Mouse (Mus musculus) T-helper 2 cell (primary cell): ENCODE results near the gene Cdan1.

ENCODE experiments used
- in situ Hi-C: fragments of 300-600 bp; cut with MboI, MseI; formaldehyde crosslinking; loops from one replicate; pipeline ENCODE4 v1.15.1; 2025; ENCODE audit warnings: high pct_unique_total_duplicates

The Cdan1 gene

DNA sequence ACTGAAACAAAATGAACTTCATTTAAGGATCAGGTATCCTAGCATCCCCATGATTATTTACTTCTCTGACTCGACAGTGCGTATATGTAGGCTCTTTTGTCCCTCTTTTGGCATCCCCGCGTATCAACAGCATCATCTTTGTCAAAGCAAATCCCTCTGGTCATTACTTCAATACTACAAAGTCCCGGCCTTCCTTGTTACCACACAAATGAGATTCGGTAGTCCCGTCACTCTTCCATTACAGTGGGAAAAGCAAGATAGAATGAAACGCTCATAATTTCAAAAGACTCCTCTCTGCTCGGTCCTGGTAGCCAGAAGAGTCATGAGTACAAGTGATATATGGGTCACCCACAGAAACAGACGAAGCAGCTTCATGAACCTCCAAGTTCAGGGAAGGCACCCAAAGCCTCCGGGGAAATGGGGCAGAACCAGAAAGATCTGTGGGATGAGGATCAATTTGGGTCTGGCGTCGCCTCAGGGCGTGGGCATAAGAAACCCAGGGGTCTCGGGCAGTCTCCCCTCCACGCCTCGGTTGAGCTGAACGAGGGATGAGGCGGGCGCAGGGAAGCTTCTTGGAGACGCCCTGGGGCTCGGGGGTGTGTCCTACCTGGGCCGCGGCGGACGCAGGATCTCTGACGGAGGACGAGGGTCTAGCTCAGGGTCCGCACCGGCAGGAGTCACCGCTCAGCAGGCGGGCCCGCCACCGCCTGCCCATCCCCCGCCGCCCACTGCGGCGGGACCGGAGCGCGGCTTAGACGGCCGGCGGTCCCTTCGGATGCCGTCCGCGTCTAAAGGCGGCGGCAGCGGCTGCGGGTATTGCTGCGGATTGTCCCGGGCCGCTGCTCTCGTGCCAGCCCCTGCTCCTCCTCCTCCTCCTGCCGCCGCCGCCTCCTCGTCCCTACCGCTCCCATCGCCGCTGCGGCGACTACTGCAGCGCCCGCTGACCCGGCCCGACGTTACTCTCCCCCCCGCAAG is at the start of gene Cdan1:
TSS of gene Cdan1 (minus strand) at position 680 of the 975 bp plus-strand sequence.
- in situ Hi-C loops, result no loop called here

DNA sequence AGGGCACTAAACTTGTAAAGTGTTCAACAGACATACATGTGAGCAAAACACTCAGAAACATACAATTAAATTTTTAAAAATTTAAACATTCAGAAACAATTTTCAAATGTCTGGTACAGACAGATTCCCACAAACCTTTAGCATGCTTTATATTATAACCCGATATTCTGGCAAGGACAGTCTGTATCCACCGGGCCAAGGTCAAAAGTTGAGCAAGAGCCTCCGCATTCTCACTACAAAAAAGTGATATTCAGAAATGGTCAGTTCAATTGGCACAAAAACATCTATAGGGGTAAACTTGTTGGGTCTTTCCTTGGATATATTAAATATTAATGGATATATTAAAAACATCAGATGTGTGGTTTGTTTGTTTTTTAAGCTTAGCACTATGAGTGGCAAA is 46.4 kb upstream of the Cdan1 start:
- in situ Hi-C loops, result no loop called here

DNA sequence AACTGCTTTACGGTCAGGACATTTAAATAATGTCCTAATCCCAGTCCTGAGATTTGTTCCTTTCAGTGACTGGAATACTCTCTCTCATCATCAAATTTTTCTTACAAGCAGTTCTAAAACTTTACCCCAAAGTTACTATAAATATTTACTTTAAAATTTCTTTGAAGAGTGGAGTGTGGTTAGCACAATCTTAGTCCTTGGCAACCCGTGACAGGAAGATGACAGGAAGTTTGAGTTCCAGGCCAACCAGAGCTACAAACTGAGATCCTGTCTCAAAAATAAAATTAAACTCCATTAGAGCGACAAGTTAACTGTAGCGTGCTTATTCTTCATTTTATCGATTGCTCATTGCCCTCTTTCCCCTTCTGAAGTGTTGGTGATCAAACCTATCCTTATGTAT is 37.7 kb upstream of the Cdan1 start:
- in situ Hi-C loops, result no loop called here

DNA sequence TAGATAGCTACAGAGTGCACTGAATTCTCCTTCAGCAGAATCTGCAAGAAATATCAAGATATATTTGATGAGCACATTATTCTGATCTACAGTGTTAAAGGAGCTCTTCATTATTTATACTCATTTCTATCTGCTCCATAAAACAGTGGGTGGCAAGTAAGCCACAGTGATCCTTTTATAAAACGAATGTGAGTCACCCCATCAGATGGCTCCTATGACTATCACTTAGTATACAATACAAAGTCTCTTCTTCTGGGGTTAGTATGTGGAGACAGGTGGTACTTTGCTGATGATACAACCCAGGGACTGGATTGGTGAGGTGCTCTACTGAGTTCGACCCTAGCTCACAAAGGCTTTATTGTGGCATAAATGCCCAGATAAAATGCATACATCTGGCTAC is 23.3 kb upstream of the Cdan1 start:
- in situ Hi-C loops, result loop anchor here (10.0 kb wide), 1 partner anchor 312 kb away; no protein-coding TSS in a partner anchor

DNA sequence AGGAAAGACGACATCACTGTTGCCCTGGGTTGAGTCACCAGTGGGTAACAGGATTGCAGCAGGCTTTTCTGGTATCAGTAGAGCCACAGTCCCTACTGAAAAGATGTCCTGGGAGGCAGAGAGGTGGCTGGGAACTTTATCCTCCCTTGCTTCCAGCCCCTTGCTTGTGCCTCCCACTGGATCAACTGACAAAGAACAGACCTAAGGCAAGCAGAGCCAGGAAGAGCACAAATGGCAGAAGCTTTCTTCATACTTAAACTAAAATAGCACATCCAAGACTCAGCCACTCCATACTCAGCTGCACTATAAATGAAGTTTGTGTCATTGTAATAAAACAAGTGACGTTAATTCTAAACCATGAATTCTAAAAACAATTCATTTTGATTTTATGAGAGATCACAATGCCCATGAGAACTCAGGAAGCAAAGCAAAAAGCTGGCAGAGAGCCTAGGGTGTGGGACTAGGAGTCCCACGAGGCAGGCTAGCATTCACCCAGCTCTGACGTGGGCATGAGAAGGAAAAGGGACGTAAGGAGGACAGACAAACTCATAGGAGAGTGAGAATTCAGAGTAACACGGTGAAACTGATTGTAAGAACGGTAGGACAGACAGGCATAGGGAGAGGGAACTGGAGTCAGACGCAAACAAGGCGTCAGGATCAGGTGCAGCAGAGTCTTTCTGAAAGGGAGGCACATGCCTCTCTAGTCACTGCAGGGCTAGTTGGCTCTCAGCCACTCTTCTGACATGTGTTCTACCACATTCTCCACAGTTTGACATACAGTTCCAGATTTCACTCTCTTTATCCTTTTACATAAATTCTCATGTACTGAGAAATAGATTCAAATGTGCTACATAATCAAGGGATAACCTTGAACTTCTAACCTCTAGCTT is 21.8 kb upstream of the Cdan1 start:
- in situ Hi-C loops, result loop anchor here (10.0 kb wide), 1 partner anchor 313 kb away; no protein-coding TSS in a partner anchor

DNA sequence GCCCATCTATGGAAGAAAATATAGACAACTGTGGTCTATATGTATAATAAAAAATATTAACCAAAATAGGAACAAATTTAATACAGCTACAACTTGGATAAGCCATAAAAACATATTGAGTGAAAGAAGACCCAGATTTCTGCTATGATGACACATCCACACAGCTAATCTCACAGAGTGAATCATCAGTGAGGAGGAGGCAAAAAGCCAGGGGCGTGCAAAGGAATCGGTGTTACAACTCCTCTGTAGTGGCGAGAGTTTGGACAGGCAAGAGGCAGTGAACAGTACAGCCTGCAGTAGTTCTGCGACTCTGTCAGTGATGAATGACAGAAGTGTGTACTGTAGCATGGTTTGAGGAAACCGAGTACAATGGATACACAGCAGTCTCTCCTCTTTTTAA is 17.4 kb upstream of the Cdan1 start:
- in situ Hi-C loops, result no loop called here

DNA sequence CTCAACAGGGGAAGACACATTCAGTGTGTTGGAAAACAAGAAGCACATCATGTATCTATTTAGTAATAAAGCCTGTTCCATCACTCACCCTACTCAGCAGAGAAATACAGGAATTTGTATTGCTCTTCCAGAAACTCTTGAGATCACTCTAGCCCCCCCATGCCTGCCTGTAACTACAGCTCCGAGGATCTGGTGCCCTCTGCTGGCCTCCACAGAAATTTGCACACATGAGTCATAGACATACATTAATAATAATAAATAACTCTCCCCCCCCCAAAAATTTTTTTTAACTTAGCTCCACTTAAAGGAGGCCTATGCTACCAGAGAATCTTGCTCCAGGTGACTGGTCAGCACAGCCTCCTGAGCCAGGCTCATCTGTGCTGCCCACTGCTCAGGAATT is 16.6 kb upstream of the Cdan1 start:
- in situ Hi-C loops, result no loop called here

DNA sequence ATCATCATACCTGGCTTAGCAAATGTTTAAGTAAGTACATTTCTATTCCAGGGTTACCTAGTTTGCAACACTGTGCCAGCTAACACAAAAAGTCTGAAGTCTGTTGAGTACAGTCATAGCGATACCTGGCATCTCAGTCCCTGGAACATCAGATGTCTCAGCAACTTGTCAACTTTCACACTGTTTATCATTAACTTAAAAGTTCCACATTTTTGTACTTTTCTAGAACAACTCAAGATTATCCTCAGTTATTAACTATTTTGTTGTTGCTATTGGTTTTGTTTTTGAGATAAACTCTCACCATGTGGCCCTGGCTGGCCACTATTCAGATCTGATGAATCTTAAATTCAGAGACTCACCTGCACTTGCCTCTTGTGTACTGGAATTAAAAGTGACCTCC is 13.5 kb upstream of the Cdan1 start:
- in situ Hi-C loops, result no loop called here

DNA sequence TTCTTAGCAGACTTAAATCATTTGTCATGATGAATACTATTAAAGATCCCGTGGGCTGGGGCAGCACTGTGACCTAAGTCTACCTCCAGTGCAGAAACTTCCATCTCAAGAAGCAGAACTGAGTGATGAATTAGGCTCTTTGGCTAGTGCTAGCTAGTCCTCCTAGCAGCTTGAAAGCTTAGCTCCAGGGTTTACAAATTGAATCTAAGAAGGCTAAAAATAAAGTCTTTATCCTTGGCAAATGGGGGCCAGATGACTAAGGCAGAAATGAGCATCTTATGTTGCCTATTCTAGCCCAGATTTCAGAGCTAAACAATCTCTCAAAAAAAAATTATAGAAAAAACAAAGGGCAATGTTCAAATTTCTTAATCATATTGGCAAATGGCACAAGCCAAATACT is 10.8 kb upstream of the Cdan1 start:
- in situ Hi-C loops, result no loop called here

DNA sequence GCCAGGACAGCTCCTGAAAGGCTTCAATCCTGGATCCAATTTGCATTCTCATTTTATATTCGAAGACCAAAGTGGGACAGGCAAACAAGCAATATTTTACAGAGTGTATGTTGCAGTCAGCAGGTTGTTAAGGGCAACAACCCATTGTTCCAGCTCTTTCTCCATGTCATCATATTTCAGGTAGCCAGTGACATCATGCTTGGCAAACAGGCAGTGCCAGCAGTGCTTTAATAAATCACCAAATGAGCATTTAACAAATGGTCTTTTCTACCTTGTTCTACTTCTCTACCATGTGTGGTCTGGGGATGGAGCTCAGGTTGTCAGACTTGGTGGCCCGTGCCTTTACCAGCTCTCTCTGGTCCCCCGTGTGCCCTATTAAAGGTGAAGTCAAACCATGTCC is 8.2 kb upstream of the Cdan1 start:
- in situ Hi-C loops, result no loop called here

DNA sequence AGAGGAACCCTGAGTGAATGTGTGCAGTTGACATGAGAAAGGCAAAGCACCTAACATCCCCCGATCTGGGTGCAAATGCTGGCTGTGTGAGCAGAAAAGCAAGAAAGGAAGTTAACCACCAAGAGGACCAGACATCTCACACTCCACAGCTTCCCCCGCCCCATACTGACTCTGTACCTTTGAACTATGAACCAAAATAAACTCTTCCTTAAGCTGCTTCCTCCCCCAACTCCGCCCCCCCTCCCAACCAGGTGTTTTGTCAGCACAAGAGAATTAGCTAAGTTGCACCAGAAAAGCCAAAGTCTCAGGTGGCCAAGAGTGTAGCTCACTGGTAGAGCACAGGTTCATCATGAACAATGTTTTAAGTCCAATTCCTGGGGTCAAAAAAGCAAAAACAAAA is 3.2 kb upstream of the Cdan1 start:
- in situ Hi-C loops, result no loop called here

DNA sequence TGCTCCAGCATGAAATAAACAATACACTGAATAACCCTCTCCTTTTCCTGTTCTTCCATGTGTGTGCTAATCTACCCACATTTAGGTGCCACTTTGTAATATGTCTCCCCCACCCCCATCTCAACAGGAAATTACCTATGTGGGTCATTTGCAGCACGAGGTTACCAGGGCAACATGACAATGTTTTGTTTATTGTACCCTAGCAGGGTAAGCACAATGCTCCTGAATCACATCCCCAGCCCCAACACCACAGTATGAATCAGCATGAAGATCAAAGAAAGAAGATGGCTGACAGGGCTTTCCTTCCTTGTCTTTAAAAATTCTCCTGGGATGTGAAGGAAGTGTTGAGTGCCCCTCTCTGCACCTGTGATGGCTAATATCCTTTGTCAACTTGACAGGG is 2.7 kb upstream of the Cdan1 start:
- in situ Hi-C loops, result no loop called here

DNA sequence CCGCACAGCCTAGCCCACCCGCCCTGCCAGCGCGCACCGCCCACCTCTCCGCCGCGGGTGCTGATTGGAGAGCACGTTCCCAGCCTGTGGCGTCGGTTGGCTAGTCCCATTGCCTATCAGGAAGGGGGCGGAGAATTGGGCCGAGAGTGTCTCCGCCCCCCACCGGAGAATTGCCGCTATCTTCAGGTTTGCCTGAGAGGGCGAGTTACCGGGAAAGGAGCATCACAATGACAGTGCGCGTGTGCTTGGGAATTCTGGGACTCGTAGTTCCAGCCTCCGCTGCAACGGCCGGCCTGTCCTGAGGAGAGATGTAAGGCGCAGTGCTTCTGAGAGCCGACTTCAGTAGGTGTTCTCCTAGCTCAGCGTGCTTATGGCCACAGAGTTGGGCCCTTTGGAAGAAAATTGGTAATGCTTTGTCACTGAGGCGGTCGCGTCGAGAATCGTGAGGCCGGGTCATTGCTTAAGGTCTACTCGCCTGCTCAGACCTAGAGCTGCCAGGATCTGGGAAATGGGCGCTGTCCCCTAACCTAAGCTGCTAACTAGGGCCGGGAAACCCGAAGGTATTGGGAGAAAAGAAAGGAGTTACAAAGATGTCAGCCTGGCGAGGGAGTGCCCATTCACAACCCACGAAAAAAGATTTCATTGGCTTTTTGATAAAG is 625 bp upstream of the Cdan1 start, which contains the start of gene Ttbk2:
TSS of gene Ttbk2 (minus strand) at position 181 of the 659 bp plus-strand sequence.
- in situ Hi-C loops, result no loop called here

DNA sequence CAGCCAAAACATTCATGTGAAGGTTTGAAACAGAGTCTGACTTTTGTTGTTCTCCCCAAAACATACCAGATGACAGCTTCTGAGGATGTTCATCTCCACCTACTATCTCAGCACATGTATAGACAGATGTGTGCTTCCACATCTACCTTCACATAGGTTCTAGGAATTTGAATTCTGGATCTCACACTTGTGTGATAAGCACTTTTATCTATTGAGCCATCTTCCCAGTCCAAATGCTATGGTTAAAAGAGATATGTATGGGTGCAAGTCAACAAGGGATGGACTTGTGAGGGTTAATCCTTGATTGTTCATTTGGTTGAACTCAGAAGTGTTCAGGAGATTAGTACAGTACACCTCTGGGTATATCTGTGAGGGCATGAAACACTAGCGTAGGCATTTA is 4.6 kb downstream of the Cdan1 start:
- in situ Hi-C loops, result no loop called here

DNA sequence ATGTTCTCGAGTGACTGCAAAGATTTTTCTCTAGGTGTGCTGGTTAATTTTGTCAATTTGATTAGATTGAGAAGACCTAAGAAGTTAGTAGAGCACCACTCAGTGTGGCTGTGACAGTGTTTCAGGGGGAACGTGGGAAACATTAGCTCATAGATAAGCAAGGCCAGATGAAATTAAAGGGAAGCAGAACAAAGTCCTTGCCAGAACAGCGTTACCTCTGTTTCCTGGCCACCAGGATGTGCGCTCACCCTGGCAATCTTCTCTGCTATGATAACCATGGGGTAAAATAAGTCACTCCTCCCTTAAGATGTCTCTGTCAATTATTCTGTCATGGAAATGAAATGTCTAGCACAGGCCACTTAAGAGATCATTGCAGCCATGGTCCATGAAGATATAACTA is 5.9 kb downstream of the Cdan1 start:
- in situ Hi-C loops, result no loop called here

DNA sequence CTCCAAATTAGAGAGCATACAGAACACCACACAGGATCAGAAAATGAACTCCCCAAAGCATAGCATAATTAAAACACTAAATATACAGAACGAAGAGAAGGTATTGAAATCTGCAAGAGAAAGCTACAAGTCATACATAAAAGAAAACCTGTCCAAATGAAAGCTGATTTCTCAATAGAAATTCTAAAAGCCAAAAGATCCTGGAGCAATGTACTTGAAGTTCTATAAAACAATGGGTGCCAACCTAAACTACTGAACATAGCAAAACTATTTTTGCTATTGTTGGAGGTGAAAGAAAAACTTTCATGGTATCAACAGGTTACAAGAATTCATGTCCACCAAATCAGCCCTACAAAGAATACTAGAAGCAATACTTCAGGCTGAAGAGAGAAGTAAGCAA is 8.7 kb downstream of the Cdan1 start:
- in situ Hi-C loops, result no loop called here

DNA sequence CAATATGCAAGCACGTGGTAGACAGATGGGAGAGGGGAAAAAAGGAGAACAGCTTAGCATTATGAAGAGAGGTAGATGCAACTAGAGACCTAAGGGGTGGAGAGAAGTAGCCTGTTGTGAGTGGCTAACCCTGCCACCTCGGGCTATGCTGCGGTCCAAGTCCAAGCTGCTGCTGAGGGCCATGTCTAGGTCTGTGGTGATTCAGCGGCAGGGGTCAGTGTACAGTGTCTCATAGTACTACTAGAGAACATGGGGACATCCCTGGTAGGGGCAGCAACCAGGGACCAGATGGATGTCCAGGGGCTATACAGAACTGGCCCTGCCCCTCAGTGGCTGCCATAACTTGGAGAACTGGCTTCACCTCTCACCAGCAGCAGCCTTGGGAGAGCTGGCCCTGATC is 14.8 kb downstream of the Cdan1 start:
- in situ Hi-C loops, result no loop called here

DNA sequence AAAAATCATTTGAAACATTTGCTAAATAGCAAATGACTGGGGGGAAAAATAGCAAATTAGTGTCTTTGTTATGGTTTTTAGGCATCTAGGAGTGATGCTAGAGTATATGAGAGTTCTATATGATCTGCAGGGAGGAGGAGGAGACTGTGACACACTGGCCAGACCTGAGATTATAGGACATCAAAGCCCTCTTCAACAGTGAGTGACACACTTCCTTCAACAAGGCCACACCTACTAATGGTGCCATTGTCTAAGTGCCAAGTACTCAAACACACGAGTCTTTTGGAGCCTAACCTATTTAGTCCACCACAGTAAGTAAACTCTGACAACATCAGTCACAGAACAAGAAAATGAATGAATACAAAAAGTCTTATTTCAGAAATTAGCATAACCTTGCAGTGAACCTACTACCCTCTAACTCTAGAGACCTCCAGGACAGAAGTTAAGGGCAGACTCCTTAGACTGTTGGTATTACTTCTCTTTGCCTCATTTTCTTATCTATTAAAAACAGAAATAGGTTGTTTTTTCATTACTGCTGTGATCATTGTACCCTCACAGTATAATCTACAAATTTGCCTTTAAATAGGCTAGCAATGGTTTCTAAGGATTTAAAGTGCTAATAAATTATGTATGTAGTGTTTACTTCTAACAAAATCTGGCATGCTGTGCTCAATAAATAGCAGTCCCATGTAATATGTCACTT is 22.8 kb downstream of the Cdan1 start:
- in situ Hi-C loops, result no loop called here

DNA sequence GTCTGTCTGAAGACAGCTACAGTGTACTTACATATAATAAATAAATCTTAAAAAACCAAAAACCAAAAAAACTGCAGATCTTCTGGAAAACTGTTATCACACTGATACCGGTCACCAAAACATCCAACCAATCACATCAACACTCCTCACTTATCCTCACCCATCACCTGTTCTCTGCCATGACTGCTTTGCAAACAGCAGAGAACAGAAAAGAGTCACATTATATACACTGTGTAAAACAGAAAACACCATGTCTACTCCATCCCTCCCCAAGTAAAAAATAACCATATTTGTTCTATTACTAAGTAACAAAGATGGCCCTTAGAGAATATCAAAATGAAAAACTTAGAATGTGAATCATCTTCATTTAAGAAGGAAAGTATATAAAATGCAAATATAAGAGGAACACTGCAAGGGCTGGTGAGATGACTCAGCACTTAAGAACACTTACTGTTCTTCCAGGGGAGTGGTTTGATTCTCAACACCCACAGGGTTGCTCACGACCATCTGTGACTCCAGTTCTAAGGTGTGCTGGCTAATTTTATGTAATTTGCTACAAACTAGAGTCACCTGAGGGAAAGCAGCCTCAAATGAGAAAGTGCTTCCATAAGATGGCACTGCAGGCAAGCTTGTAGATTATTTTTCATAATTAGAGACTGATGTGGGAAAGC is 79.5 kb downstream of the Cdan1 start:
- in situ Hi-C loops, result no loop called here

DNA sequence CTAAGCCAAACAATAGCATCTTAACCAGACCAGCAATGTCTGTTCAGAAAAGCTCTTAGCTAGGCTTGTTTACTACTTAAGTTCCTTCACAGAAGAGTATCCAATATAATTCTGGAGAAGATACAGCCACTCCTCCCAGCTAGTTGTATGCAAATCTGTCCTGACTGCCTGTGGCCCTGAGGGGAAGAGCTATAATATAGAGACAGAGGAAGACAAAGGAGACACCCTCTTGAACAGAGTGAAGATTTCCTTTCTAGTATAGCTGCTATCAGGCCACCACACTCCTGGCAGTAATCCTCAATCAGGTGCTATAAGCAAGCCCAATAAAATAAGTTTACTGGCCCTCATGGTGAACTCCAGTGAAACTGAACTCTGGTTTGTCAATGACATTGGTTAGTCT is 88.0 kb downstream of the Cdan1 start:
- in situ Hi-C loops, result no loop called here

DNA sequence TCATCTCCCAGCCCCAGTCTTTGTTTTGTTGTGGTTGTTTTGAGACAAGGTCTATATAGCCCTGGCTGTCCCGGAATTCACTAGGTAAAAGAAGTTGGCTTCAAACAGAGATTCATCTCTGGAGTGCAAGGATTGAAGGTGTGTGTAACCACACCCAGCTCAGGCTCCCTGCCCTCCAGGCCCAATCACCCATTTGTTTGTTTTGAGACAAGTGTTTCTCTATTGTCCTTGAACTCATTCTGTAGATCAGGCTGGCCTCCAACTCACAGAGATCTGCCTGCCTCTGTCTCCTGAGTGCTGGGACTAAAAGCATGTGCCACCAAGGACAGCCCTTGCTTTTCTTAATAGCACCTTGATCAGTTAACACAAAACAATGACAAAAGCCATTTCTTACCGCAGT is 101.9 kb downstream of the Cdan1 start:
- in situ Hi-C loops, result no loop called here
